Mouse (Mus musculus): ENCODE measurements around the gene 2310061N02Rik.
"Not testable (repeated sequence)": the region's sequence is repeated elsewhere in the genome, so short reads cannot be mapped to it uniquely, and the experiment has no call there.

Gene 2310061N02Rik

DNA sequence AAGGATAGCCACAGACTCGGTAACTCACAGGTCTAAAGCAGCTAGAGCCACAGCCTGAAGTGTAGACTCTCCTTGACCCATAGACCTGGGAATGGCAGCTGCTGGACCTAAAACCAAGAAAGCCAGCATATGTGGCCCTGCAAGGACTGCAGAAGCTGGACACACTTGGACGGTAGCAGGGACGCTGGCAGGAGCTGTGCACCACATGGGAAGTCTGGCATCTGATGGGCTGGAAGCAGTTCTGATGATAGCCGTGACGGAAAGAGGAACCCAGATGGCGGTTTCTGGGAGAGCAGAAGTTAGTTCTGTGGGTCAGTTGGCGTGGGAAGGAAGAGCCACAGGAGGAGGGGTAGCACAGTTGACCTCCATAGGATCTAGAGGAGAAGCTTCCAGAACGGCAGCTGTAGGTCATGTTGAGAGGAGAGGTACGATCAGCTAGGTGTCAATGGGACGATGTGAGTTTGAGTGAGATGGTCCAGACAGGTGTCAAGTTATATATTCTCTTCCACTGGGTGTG lies at the start of gene 2310061N02Rik:
TSS of gene 2310061N02Rik (minus strand) at position 467 of the 517 bp plus-strand sequence.
- DNase-seq (ENCODE audit: low spot score) = no peak

DNA sequence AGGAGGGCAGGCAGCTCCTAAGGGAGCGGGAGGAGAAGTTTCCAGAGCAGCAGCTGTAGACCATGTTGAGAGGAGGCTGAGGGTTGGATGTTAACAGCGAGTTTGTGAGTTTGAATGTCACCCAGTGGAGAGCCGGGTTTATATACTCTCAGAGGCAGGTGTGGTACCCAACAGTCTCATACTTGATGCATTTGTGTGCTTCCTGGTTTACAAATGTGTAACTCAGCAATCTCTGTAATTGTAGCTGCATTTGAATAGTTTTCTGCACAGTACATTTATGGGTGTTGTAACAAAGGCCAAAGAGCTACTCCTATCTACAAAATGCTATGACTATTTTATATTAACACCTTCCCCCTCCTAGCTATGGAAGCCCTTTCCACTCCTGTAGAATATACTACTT lies 43.8 kb upstream of the 2310061N02Rik start, which contains the start of gene Krtap13:
TSS of gene Krtap13 (minus strand) at position 101 of the 400 bp plus-strand sequence.
- DNase-seq (ENCODE audit: low spot score) = not testable (repeated sequence)

DNA sequence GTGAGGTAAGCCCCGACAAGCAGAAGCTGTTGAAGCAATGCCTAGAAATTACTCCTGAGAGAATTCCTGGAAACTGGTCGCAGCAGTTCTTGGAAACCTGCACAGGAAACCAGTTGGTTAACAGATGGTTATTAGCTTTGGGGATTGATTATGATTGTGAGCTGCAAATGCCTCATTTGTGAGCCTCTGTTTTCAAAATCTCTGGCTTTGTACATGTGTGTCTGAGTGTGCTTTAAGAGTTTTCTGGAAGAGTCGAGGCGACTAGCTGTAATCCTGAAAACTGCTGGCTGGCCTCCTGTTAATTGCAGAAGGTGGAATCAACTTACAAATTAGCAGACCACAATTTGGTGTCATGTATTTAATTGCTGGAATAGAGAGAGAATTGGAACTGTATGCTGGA lies 40.2 kb upstream of the 2310061N02Rik start:
- no peak for DNase-seq (ENCODE audit: low spot score)

DNA sequence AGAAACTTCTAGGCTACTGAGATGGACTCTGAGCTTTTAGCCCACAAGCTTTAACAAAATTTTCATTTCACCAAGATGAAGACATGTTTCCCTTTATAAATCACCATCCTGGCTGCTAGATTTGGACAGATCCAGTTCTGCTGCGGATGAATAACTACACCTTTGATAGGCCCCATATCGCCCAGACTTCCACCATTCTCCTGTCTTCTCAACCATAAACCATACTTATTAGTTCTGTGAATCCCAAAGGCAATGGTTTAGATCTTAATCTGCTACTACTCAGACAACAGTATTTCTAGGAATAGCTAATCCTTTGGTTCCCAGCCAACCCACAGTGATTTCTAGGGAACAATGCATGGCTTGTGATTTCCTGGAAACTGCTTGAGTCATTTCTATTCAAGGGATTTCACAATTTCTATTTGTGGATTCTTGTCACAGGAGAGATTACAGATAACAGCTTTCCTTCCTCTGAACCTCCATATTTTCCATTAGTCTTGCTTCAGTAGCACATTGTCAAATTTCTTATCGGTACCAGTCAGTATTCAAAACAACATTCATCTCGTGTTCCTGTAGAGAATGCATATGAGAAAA lies 37.1 kb upstream of the 2310061N02Rik start:
- DNase-seq (ENCODE audit: low spot score) = no peak

DNA sequence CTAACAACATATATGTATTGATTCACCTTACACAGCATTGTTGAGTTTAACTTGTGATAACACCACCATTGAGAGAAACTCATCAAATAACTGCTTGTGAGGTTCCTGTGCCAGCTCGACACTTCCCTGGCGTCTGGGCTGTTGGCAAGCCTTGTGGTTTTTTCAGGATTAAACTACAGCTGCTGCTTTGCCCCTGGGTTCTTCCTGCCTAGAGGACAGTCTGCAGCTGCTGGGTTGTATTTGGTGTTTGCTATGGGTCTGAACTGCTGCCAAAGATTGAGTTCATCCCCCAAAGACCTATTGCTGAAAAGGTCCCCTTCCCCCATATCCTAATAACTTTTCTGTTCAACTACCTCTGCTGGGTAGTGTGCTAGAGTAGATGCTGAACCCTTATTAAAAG lies 27.6 kb upstream of the 2310061N02Rik start:
- DNase-seq (ENCODE audit: low spot score) = no peak

DNA sequence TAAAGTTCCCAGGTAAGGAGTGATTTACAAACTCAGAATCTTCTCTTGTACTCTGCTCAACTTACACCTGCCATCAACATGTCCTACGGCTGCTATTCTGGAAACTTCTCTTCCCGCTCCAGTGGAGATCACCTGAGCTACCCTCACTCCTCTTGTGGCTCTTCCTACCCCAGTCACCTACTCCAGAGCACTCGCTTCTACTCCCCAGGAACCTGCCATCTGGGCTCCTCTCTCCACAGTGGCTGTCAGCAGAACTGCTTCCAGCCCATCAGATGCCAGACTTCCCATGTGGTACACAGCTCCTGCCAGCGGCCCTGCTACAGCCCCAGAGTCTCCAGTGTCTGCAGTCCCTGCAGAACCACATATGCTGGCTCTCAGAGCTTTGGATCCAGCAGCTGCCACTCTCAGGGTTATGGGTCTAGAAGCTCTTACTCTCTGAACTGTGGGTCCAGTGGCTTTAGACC lies 21.1 kb upstream of the 2310061N02Rik start, which contains the start of gene Krtap13-1:
TSS of gene Krtap13-1 (plus strand) at position 51 of the 464 bp plus-strand sequence.
- no peak for DNase-seq (ENCODE audit: low spot score)

DNA sequence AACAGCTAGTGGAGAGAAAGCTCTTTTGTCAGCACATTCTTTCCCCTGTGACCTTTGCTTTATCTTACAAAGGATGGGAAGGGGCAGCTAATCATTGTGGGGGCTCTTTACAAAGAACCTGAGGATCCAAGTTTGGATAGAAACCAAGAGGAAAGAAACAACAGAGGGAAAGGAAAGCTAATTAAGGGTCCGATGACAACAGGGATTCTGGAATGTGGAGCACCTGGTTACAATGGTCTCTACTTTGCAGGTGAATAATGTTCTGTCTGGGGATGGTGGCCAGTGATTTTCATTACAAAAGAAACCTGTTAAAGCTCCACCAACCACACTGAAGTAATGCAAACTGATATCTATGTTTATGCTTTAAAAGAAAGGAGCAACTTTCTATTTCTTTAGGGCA lies 12.3 kb upstream of the 2310061N02Rik start:
- DNase-seq (ENCODE audit: low spot score) = no peak

DNA sequence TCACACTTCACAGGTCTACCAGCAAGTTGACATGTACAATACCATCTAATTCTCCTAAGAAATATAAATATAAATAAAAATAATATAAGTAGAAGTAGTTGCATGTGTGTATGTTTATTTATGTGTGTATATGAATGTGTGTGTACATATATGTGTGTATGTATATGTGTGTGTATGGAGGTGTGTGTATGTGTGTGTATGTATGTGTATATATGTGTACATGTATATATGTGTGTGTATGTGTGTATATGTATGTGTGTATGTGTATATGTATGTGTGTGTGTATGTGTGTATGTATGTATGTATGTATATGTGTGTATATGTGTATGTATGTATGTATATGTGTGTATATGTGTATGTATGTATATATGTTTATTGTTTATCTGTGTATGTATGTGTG lies 8.8 kb upstream of the 2310061N02Rik start:
- DNase-seq (ENCODE audit: low spot score) = no peak

DNA sequence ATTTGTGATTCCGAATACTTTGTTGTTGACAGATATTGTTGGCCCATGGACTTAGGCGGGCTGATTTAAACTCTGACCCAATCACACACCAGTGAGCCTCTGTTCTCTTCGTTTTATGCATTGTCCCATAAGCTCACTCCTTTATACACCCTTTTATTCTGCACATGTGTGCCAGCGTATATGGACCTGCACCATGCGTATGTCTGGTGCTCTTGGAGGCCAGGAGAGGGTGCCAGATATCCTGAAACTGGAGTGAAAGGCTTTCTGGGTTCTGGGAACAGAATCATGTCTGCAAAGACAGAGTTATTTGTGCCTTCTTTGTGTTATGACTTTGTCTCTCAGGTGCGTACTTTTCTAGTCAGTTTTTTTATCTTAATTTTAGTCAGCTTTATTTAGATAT lies 3.5 kb upstream of the 2310061N02Rik start:
- no peak for DNase-seq (ENCODE audit: low spot score)

DNA sequence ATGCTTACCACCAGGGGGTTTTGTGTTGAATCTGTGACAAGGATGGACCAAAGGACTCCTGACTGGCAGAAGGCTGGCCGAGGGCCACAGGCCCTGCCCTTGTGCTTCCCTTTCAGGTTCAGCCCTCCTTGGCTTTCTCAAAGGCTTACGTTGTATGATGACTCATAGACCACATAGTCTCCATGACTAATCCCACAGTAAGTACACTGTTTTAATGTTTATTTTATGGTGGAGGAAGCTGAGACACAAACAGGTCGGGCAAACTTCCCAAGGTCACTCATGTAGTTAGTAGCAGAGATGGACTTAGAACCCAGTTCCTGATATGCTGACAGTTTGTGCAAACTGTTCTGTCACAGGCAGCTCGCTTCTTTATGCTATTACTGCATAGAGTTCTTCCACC lies 3.0 kb upstream of the 2310061N02Rik start:
- DNase-seq (ENCODE audit: low spot score) = no peak

DNA sequence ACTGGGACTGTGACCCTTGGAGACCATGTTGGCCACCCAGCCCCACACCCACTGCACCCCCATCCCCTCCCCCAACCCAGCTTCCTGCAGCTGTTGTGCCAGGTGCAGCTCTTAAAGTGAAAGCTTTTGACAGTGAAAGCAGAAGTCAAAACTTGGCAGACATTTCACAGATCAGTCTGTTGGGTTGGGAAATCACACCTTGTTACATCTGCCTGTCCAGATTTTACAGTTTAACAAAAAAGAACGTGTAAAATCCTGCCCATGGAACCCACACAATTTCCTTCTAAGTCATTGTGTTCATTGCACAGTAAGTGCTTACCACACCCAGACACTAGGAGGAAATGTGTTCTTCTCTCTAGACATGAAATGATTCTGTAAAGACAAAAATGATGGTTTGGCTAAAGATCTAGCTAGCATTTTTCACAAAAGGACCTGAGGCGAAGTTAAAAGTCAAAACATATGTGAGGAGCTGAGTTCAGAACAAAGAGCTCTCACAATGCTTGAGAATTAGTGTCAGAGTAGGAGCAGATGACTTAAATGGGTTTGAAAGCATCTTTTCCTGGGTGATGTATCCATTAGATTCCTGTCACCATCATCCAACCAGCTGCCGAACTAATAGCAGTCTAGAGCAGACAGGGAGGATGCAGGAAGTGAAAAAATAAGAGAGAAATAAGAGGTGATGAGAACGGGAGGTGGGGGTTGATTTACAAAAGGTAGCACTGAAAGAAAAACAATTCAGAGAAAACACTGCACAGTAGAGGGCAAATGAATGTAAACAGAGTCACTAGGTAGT lies 6.5 kb downstream of the 2310061N02Rik start:
- no peak for DNase-seq (ENCODE audit: low spot score)

DNA sequence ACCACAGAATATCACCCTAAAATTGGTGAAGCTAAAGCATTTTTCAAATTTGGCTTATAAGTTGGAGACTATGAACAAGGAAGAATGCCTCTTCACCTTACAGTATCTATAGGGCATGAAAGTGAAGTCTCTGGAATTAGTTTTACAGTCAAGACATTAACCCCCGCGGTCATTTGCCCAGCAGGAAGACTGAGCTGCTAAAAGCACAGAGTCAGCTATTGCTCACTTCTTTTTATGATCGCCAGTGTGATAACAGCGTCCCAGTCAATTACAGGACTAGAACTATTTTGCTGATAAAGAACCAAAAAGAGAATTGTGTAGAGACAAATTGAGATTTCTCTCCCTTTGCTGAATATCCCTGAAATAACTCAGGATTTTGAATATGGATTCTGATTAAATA lies 11.5 kb downstream of the 2310061N02Rik start:
- no peak for DNase-seq (ENCODE audit: low spot score)

DNA sequence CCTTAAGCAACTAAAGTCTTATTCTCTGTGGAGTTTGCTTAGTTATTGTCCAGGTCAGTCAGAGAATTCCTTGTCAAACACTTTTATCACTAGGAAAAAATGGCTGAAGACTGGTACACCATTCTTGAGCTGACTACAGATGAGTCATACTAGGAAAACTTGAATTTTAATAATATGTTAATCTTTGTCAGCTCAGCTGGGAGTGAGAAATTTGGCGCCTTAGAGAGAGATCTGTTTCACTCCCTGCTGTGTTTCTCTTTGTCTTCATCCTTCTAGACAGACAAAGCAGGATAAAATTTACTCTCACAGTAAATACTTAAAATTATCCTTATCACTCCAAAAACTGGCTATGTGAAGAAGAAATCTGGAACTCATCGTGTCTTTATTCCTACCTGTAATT lies 26.5 kb downstream of the 2310061N02Rik start:
- no peak for DNase-seq (ENCODE audit: low spot score)

DNA sequence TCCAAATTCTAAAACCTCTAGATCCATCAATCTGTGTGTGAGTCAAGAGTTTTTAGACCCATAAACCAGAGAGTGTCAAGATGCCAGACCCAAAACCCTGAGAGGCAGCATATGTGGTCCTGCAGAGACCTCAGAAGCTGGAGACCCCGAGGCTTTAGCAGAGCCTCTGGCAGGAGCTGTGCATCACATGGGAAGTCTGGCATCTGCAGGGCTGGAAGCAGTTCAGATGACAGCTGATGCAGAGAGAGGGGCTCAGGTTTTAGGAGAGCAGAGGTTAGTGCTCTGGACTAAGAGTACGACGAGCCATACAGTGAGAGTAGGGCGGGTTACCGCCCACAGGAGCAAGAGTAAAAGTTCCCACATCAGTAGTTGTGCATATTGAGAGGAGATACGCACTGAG lies 28.7 kb downstream of the 2310061N02Rik start:
- DNase-seq (ENCODE audit: low spot score) = no peak

DNA sequence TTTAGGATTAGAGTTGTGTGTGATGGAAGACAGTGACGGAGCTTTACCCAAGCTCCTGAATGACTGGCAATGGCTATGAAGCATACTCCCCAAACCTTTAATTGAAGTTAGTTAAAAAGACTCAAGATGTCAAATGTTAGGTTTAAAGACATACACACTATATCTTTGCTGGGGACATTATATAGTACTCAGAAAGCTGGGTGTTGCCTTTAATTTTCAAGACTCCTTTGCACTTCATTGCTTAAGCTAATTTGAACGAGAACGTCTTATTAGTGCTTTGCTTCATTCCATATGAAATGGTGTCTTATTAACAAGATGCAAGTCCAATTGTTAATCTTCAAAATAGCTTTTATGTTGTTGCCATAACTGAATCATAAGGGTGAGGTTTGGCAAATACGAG lies 36.2 kb downstream of the 2310061N02Rik start, which contains the start of gene Krtap27-1:
TSS of gene Krtap27-1 (minus strand) at position 101 of the 400 bp plus-strand sequence.
- no peak for DNase-seq (ENCODE audit: low spot score)

DNA sequence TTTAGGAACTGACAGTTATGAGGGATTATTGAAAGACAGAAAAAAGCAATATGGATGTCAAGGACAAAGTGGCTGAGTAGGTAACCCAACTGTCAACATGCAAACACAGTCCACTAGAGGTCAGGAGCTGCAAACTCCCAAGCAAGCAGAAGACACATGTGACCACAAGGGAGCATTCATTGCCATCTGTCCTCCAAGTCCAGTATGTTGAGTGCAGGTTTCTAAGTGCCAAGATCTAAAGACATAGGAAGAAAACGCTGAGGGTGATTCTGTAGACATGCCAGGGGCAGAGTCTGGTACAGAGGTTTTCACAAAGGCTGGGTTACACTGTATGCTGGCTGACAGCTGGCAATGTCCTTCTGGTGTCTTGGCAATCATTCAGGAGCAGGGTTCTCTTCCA lies 50.3 kb downstream of the 2310061N02Rik start:
- no peak for DNase-seq (ENCODE audit: low spot score)

Data from testis, postnatal 14 days (tissue).